Mouse (Mus musculus): ENCODE results near the gene Camta2. TPM values are rescaled to one million over a fixed set of nuclear protein-coding genes. Genes with fewer than 3 reads are reported as not detected.

Camta2 gene
- total and polyA plus RNA-seq, 3 experiments = 1.0 to 17.0 (median 4.9) TPM

GRCm38 (mm10) chr11:70646259-70646555 is 41.7 kb downstream of the Camta2 start:
- TF ChIP-seq CHD1 (IDR thresholded peaks at IDR 0.05; ENCODE audit: low read depth, low read length) = peak; percentile 40; the same call in 1 of the 2 replicates
- TF ChIP-seq PAX5 (IDR thresholded peaks at IDR 0.05; ENCODE audit: low read length) = no peak
- no peak for TF ChIP-seq MEF2A (IDR thresholded peaks at IDR 0.05; ENCODE audit: borderline replicate concordance, low read depth, low read length)
- TF ChIP-seq JUND (conservative IDR thresholded peaks at IDR 0.05; ENCODE audit: low read depth, low read length) = no peak
- no peak for TF ChIP-seq ZNF384 (IDR thresholded peaks at IDR 0.05; ENCODE audit: low read depth, low read length)
- TF ChIP-seq RAD21 (IDR thresholded peaks at IDR 0.05; ENCODE audit: low read depth, low read length) = no peak
- Histone ChIP-seq H3K9ac (ENCODE audit: insufficient read depth, low read depth) (peak overlapping the region; percentile 93), H3K79me2 (replicated peaks; ENCODE audit: control insufficient read depth, extremely low read depth, insufficient read depth, poor library complexity, severe bottlenecking) (peaks cover 44% of the 10 kb centered on the region), H3K36me3 (replicated peaks in 1 of 2; ENCODE audit: control insufficient read depth in 1 of 2, insufficient read depth in 1 of 2, low read length in 1 of 2) (peaks cover 34 to 72% of the 10 kb centered on the region in 2 experiments), H3K9me3 (replicated peaks; ENCODE audit: low read length) (no peaks in the 10 kb centered on the region), H3K4me3 (replicated peaks in 1 of 3; ENCODE audit: low read depth in 2 of 3, low read length in 2 of 3, poor library complexity in 1 of 3) (peak overlapping the region; percentile 66 to 99 (median 80)), H3K27ac (ENCODE audit: insufficient read depth, low read depth) (peak overlapping the region; percentile 58; the same call in 1 of the 2 replicates), H3K27me3 (replicated peaks) (no peaks in the 10 kb centered on the region), H3K4me1 (ENCODE audit: control insufficient read depth in 1 of 2, insufficient read depth in 2 of 2) (peaks cover 25 to 43% of the 10 kb centered on the region in 2 experiments), H3K4me2 (ENCODE audit: insufficient read depth, low read depth, poor library complexity, severe bottlenecking) (peak overlapping the region; percentile 81)
- in situ Hi-C loops (cut with MboI; ENCODE audit: low pct_ligation_motif_present, low pct_unique_long_range_greater_than_20kb, low sequenced_read_pairs) = no loop called here
- dilution Hi-C loops (cut with MboI; ENCODE audit: extremely low pct_ligation_motif_present, extremely low pct_unique_long_range_greater_than_20kb, low sequenced_read_pairs) = no loop called here
- DNase-seq (ENCODE audit: extremely low read depth) = no peak

GRCm38 (mm10) chr11:70645461-70646258 is 42.2 kb downstream of the Camta2 start:
- H3K27ac ChIP-seq (ENCODE audit: insufficient read depth, low read depth) = no peak overlapping the region
- H3K4me2 ChIP-seq (ENCODE audit: insufficient read depth, low read depth, poor library complexity, severe bottlenecking) = peak overlapping the region; percentile 81
- peak; percentile 17 for DNase-seq (ENCODE audit: extremely low read depth)
- H3K27me3 ChIP-seq (replicated peaks) = no peaks in the 10 kb centered on the region
- in situ Hi-C loops (cut with MboI; ENCODE audit: low pct_ligation_motif_present, low pct_unique_long_range_greater_than_20kb, low sequenced_read_pairs) (no loop called here), dilution Hi-C loops (cut with MboI; ENCODE audit: extremely low pct_ligation_motif_present, extremely low pct_unique_long_range_greater_than_20kb, low sequenced_read_pairs) (no loop called here)
- peak overlapping the region; percentile 93 for H3K9ac ChIP-seq (ENCODE audit: insufficient read depth, low read depth)
- peaks cover 29 to 67% of the 10 kb centered on the region in 2 experiments for H3K36me3 ChIP-seq (replicated peaks in 1 of 2; ENCODE audit: control insufficient read depth in 1 of 2, insufficient read depth in 1 of 2, low read length in 1 of 2)
- peaks cover 39% of the 10 kb centered on the region for H3K79me2 ChIP-seq (replicated peaks; ENCODE audit: control insufficient read depth, extremely low read depth, insufficient read depth, poor library complexity, severe bottlenecking)
- H3K9me3 ChIP-seq (replicated peaks; ENCODE audit: low read length) = no peaks in the 10 kb centered on the region
- TF ChIP-seq CHD1 (IDR thresholded peaks at IDR 0.05; ENCODE audit: low read depth, low read length) (no peak), POLR2AphosphoS2 (IDR thresholded peaks at IDR 0.05; ENCODE audit: low read depth, low read length) (no peak), BHLHE40 (IDR thresholded peaks at IDR 0.05; ENCODE audit: low read depth, low read length) (no peak)
- H3K4me3 ChIP-seq (replicated peaks in 1 of 3; ENCODE audit: low read depth in 2 of 3, low read length in 2 of 3, poor library complexity in 1 of 3) = peak overlapping the region; percentile 66 to 99 (median 80)
- peaks cover 20 to 38% of the 10 kb centered on the region in 2 experiments for H3K4me1 ChIP-seq (ENCODE audit: control insufficient read depth in 1 of 2, insufficient read depth in 2 of 2)

- no peak overlapping the region for H3K4me3 ChIP-seq (replicated peaks in 1 of 3; ENCODE audit: low read depth in 2 of 3, low read length in 2 of 3, poor library complexity in 1 of 3)
- dilution Hi-C loops (cut with MboI; ENCODE audit: extremely low pct_ligation_motif_present, extremely low pct_unique_long_range_greater_than_20kb, low sequenced_read_pairs) (no loop called here), in situ Hi-C loops (cut with MboI; ENCODE audit: low pct_ligation_motif_present, low pct_unique_long_range_greater_than_20kb, low sequenced_read_pairs) (no loop called here)
- H3K9ac ChIP-seq (ENCODE audit: insufficient read depth, low read depth) = no peak overlapping the region
- H3K79me2 ChIP-seq (replicated peaks; ENCODE audit: control insufficient read depth, extremely low read depth, insufficient read depth, poor library complexity, severe bottlenecking) = peaks cover 28% of the 10 kb centered on the region
- H3K4me1 ChIP-seq (ENCODE audit: control insufficient read depth in 1 of 2, insufficient read depth in 2 of 2) = peaks cover 15 to 28% of the 10 kb centered on the region in 2 experiments
- DNase-seq (ENCODE audit: extremely low read depth) = no peak
- peaks cover 20 to 59% of the 10 kb centered on the region in 2 experiments for H3K36me3 ChIP-seq (replicated peaks in 1 of 2; ENCODE audit: control insufficient read depth in 1 of 2, insufficient read depth in 1 of 2, low read length in 1 of 2)
- no peak overlapping the region for H3K4me2 ChIP-seq (ENCODE audit: insufficient read depth, low read depth, poor library complexity, severe bottlenecking)
- H3K27me3 ChIP-seq (replicated peaks) = no peaks in the 10 kb centered on the region
- no peak for TF ChIP-seq CHD1 (IDR thresholded peaks at IDR 0.05; ENCODE audit: low read depth, low read length)
- TF ChIP-seq BHLHE40 (IDR thresholded peaks at IDR 0.05; ENCODE audit: low read depth, low read length) = no peak
- TF ChIP-seq ZNF384 (IDR thresholded peaks at IDR 0.05; ENCODE audit: low read depth, low read length) = no peak
- no peak for TF ChIP-seq RCOR1 (conservative IDR thresholded peaks at IDR 0.05; ENCODE audit: low read depth, low read length)
- TF ChIP-seq RAD21 (IDR thresholded peaks at IDR 0.05; ENCODE audit: low read depth, low read length) = no peak
- TF ChIP-seq E2F4 (IDR thresholded peaks at IDR 0.05; ENCODE audit: insufficient replicate concordance, low read depth, low read length) = no peak
- TF ChIP-seq MAX (IDR thresholded peaks at IDR 0.05; ENCODE audit: low read length) = no peak
- TF ChIP-seq ETS1 (conservative IDR thresholded peaks at IDR 0.05; ENCODE audit: low read depth, low read length) = no peak
- TF ChIP-seq SMC3 (IDR thresholded peaks at IDR 0.05; ENCODE audit: low read depth, low read length) = no peak
- no peak for TF ChIP-seq MAFK (IDR thresholded peaks at IDR 0.05; ENCODE audit: insufficient replicate concordance, low read length)
- no peak for TF ChIP-seq UBTF (IDR thresholded peaks at IDR 0.05; ENCODE audit: low read depth, low read length)
- TF ChIP-seq MXI1 (IDR thresholded peaks at IDR 0.05; ENCODE audit: low read depth, low read length) = no peak
- no peak for TF ChIP-seq POLR2A (IDR thresholded peaks at IDR 0.05; ENCODE audit: low read depth, low read length)
- no peaks in the 10 kb centered on the region for H3K9me3 ChIP-seq (replicated peaks; ENCODE audit: low read length)
- H3K27ac ChIP-seq (ENCODE audit: insufficient read depth, low read depth) = no peak overlapping the region
Measured at GRCm38 (mm10) chr11:70644564-70645103, 43.3 kb downstream of the Camta2 start.

Measured in CH12.LX (cell line).